Mouse (Mus musculus) midbrain, embryonic 15.5 days (tissue): Measurements from ENCODE around the gene Exosc9. TPM values are rescaled to one million over a fixed set of nuclear protein-coding genes. Genes with fewer than 3 reads are reported as not detected.

ENCODE experiments used
- polyA plus RNA-seq: library from polyadenylated mRNA; unstranded; fragments of >200 nt; fragmentation: Nextera tagmentation; extraction: Ambion mirVana; gene quantifications from 2 replicates; pipeline ENCODE4 v1.2.1, GENCODE M21; 2015

The Exosc9 gene
- polyA plus RNA-seq, 1 experiment from 2014 or later = 82.0 TPM

Other genes starting within 250 kb of the Exosc9 start
- 68.7 and 84.1 TPM in 2 replicates for gene Anxa5, start 76.7 kb upstream of the Exosc9 start, polyA plus RNA-seq
- 0.19 and 0.32 TPM in 2 replicates for gene 1810062G17Rik, start 76.7 kb upstream of the Exosc9 start, polyA plus RNA-seq
- 0.34 and 0.39 TPM in 2 replicates for gene Gm11549, start 30.8 kb upstream of the Exosc9 start, polyA plus RNA-seq
- gene Ccna2, start 19.5 kb downstream of the Exosc9 start, polyA plus RNA-seq = 28.0 and 29.7 TPM in 2 replicates
- 22.3 and 24.9 TPM in 2 replicates for gene Bbs7, start 60.9 kb downstream of the Exosc9 start, polyA plus RNA-seq
- gene Trpc3, start 137.6 kb downstream of the Exosc9 start, polyA plus RNA-seq = 7.9 and 8.8 TPM in 2 replicates